Mouse (Mus musculus): ENCODE results near the gene AU040320.
A peak's percentile ranks its signal among the peaks of the same experiment; 100 is the strongest.

DNA sequence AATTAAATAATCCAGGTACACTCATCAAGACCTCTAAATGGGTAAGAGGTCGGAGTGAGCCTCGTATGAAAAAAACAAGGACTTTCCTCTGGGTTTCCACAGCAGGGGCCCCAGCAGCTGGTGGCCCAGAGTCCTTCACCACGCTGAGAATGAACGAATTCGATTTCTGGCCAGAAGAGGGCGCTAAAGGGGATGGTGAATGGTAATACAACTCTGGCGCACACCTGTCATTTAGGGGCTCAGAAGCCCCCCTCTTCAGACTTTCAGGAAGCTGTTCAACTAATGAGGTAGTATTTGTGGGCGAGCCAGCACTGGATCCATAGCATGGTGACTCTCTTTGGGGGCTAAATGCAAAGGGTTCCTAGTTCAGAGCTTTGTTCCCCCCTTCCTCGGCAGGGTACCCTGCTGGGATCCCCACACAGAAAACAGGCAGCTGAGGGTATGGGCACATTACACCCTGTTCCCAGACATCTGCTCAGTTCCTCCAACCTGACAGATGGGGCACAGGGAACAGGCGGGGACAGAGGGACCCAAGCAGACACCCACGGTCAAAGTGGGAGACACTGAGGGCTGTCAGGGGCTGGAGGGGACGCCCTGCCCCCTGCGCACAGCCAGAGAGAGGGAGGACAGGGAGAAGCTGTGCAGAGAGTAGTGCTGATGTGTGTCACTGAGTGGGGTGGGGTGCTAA is 7.7 kb upstream of the AU040320 start:
- TF ChIP-seq CTCF (IDR thresholded peaks at IDR 0.05; ENCODE audit: control insufficient read depth, insufficient read depth, insufficient read length), result peak; percentile 24
- TF ChIP-seq MAX (IDR thresholded peaks at IDR 0.05), result no peak
- TF ChIP-seq USF1 (IDR thresholded peaks at IDR 0.05; ENCODE audit: low read depth), result no peak

All from C2C12 (cell line).